Mouse (Mus musculus) adrenal gland, adult 8-10 months (tissue): Measurements from ENCODE around the gene Kmt2b. TPM values are rescaled to one million over a fixed set of nuclear protein-coding genes. Genes with fewer than 3 reads are reported as not detected.
A peak's percentile ranks its signal among the peaks of the same experiment; 100 is the strongest.

ENCODE experiments used
- DNase-seq: peaks from one replicate; pipeline ENCODE4 v3.0.0; 2022
- microRNA-seq, 2 experiments: library from miRNA; unstranded; fragments of <30 nt; microRNA quantifications; one replicate each; pipeline ENCODE4 v1.2.0; 2022
- total RNA-seq, 4 experiments: library from RNA; stranded (reverse); gene quantifications; 2 replicates each; pipeline ENCODE4 v1.2.4; 2022

Gene Kmt2b
- total RNA-seq, 4 experiments from 2014 or later = 36.8 to 65.3 (median 57.0) TPM

GRCm38 (mm10) chr7:30534633-30535577 lies 53.6 kb downstream of the Kmt2b start, which contains the start of gene Arhgap33:
Gene Arhgap33 (minus strand): TSS chr7:30535060.
- peak; percentile 94 for DNase-seq

- peak; percentile 14 for DNase-seq
These were observed 54.4 kb downstream of the Kmt2b start for GRCm38 (mm10) chr7:30533941-30534632.

- no peak for DNase-seq
These were observed 55.6 kb downstream of the Kmt2b start for GRCm38 (mm10) chr7:30532931-30533330.

DNA sequence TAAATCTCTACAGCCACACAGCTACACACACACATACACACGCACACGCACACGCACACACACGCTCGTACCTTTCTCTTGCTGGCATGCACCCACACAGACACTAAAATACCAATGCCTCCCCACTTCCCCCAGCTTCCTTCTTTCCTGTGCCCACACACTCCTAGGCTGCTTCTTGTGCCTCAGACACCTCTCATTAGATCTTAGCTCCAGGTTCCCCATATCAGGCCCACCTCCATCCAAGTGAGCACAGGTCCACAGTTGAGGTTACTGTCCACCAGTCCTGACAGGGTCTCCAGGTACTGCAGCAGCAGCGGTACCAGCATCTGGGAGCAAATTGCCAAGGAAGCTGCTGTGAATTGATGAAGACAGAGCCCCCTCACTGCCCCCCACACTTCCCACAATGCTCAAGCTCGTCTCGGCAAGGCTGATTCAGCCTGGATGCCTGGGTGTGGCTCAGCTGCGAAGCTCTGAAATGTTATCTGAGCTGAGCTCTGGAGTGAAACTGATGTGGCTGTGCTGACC lies 57.2 kb downstream of the Kmt2b start:
- DNase-seq = no peak

DNA sequence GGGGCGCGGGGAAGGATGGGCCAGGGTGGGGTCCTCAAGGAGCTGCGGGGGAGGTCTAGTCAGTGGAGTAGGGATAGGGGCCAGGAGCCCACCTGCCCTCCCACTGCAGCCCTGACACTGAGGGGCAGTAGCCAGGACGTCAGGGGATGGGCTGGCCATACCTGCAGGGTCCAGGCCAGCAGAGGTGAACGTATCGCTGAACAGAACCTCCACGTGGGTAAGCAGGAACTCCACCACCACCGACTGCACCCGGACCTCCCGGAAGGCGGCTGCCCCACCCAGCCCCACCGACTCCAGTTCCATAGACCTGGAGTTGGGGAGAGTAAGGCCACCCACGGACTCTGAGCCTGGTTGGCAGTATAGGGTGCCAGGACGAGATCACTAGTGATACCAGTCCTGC lies 61.5 kb downstream of the Kmt2b start:
- DNase-seq = no peak

- DNase-seq = no peak
These were observed 62.1 kb downstream of the Kmt2b start for GRCm38 (mm10) chr7:30526399-30526798.

- no peak for DNase-seq
These were observed 62.6 kb downstream of the Kmt2b start for GRCm38 (mm10) chr7:30525954-30526353.

- no peak for DNase-seq
These were observed 64.0 kb downstream of the Kmt2b start for GRCm38 (mm10) chr7:30524487-30524886.

GRCm38 (mm10) chr7:30522871-30523270 lies 65.7 kb downstream of the Kmt2b start:
- no peak for DNase-seq

GRCm38 (mm10) chr7:30520856-30521255 lies 67.7 kb downstream of the Kmt2b start:
- no peak for DNase-seq

DNA sequence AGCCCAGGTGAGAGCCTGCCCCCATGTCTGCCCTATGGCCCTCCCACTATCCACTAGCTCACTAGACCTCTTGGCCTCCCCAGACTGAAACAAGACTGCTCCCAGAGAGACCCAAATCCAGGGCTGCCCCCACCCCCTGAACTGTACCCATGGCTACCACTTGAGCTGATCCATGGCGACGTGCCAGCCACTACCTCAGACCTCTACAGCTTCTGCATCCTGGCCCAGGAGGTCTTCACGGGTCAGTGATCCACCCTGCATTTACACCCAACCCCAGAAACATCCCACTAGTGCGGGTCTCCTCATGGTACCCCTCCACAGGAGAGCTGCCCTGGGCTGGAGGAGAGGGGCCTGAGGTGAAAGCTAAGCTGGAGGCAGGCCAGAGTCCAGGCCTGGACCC lies 68.1 kb downstream of the Kmt2b start:
- no peak for DNase-seq

Small RNAs within 50 kb of the gene (microRNA-seq; reads per million reads assigned to microRNA genes)
- 1.0 to 1.6 reads per million in 2 experiments for gene Gm38670
- gene Mir3569 = 0.34 to 0.35 reads per million in 2 experiments

Other genes with a start within 250 kb of the Kmt2b start
- gene Lrfn3, start 226.0 kb downstream of the Kmt2b start, total RNA-seq = 10 to 100 TPM; 11.5 to 15.8 (median 12.7) TPM
- 10 to 100 TPM; 31.8 to 65.8 (median 51.1) TPM for gene Tyrobp, start 175.0 kb downstream of the Kmt2b start, total RNA-seq
- 1 to 10 TPM in 3 of 4 experiments, under 1 TPM in 1; 0.98 to 2.3 (median 1.4) TPM for gene Hcst, start 168.9 kb downstream of the Kmt2b start, total RNA-seq
- gene Nfkbid, start 167.0 kb downstream of the Kmt2b start, total RNA-seq = 1 to 10 TPM in 3 of 4 experiments, under 1 TPM in 1; 0.73 to 2.4 (median 1.7) TPM
- 10 to 100 TPM; 45.2 to 59.3 (median 46.7) TPM for gene Aplp1, start 143.2 kb downstream of the Kmt2b start, total RNA-seq
- not detected for gene Kirrel2, start 131.0 kb downstream of the Kmt2b start, total RNA-seq
- not detected for gene Nphs1, start 130.4 kb downstream of the Kmt2b start, total RNA-seq
- gene Prodh2, start 95.1 kb downstream of the Kmt2b start, total RNA-seq = under 1 TPM in 1 of 4 experiments, not detected in 3; 0.56 TPM
- gene Arhgap33, start 53.7 kb downstream of the Kmt2b start, total RNA-seq = 1 to 10 TPM; 2.2 to 9.4 (median 6.4) TPM
- gene Hspb6, start 36.5 kb downstream of the Kmt2b start, total RNA-seq = 10 to 100 TPM; 23.5 to 56.3 (median 32.4) TPM
- 10 to 100 TPM in 2 of 4 experiments, 1 to 10 TPM in 2; 9.1 to 13.4 (median 10.0) TPM for gene Proser3, start 36.4 kb downstream of the Kmt2b start, total RNA-seq
- gene Lin37, start 28.9 kb downstream of the Kmt2b start, total RNA-seq = 10 to 100 TPM; 56.1 to 65.5 (median 61.7) TPM
- gene U2af1l4, start 25.4 kb downstream of the Kmt2b start, total RNA-seq = 10 to 100 TPM; 70.4 to 83.6 (median 73.1) TPM
- 10 to 100 TPM in 1 of 4 experiments, 1 to 10 TPM in 3; 2.9 to 11.3 (median 7.4) TPM for gene Gm49396, start 25.4 kb downstream of the Kmt2b start, total RNA-seq
- gene Psenen, start 25.1 kb downstream of the Kmt2b start, total RNA-seq = 100 to 1,000 TPM; 146 to 179 (median 164) TPM
- 1 to 10 TPM; 2.1 to 7.9 (median 3.6) TPM for gene Igflr1, start 23.3 kb downstream of the Kmt2b start, total RNA-seq
- 1 to 10 TPM in 1 of 4 experiments, under 1 TPM in 1, not detected in 2; 0.73 to 1.8 TPM for gene Zbtb32, start 10.2 kb upstream of the Kmt2b start, total RNA-seq
- gene Upk1a, start 24.1 kb upstream of the Kmt2b start, total RNA-seq = under 1 TPM in 3 of 4 experiments, not detected in 1; 0.27 to 0.34 (median 0.31) TPM
- 1,000 to 10,000 TPM in 2 of 4 experiments, 100 to 1,000 TPM in 2; 538 to 1,102 (median 895) TPM for gene Cox6b1, start 37.4 kb upstream of the Kmt2b start, total RNA-seq
- gene Etv2, start 47.1 kb upstream of the Kmt2b start, total RNA-seq = not detected
- 10 to 100 TPM; 76.5 to 93.6 (median 85.1) TPM for gene Rbm42, start 61.6 kb upstream of the Kmt2b start, total RNA-seq
- 10 to 100 TPM in 3 of 4 experiments, 1 to 10 TPM in 1; 7.7 to 17.6 (median 12.1) TPM for gene Haus5, start 76.3 kb upstream of the Kmt2b start, total RNA-seq
- under 1 TPM in 1 of 4 experiments, not detected in 3; 0.75 TPM for gene Pmis2, start 82.9 kb upstream of the Kmt2b start, total RNA-seq
- gene 2200002J24Rik, start 110.2 kb upstream of the Kmt2b start, total RNA-seq = 10 to 100 TPM in 1 of 4 experiments, 1 to 10 TPM in 3; 2.5 to 12.3 (median 5.8) TPM
- gene Atp4a, start 123.5 kb upstream of the Kmt2b start, total RNA-seq = 10 to 100 TPM in 2 of 4 experiments, 1 to 10 TPM in 2; 2.9 to 15.5 (median 9.4) TPM
- gene Tmem147, start 140.8 kb upstream of the Kmt2b start, total RNA-seq = 100 to 1,000 TPM; 179 to 210 (median 202) TPM
- not detected for gene Gapdhs, start 155.0 kb upstream of the Kmt2b start, total RNA-seq
- gene Sbsn, start 162.7 kb upstream of the Kmt2b start, total RNA-seq = 100 to 1,000 TPM; 213 to 399 (median 309) TPM
- gene Dmkn, start 175.0 kb upstream of the Kmt2b start, total RNA-seq = 1 to 10 TPM; 2.7 to 4.6 (median 4.2) TPM
- not detected for gene Krtdap, start 199.2 kb upstream of the Kmt2b start, total RNA-seq
- gene Ffar2, start 235.0 kb upstream of the Kmt2b start, total RNA-seq = 1 to 10 TPM; 1.6 to 9.0 (median 2.6) TPM